Mouse (Mus musculus) kidney, postnatal 0 days (tissue): ENCODE measurements around the gene Zxdc. TPM values are rescaled to one million over a fixed set of nuclear protein-coding genes. Genes with fewer than 3 reads are reported as not detected.
A peak's percentile ranks its signal among the peaks of the same experiment; 100 is the strongest.

Source experiments
- ATAC-seq: fragments of 200-750 bp; cut with Nextera tagmentation; replicated peaks from 2 replicates; pipeline ENCODE4 v1.8.0; 2017; ENCODE audit warnings: low read depth, moderate number of reproducible peaks, moderate TSS enrichment, moderate library complexity; ENCODE audit not compliant: low FRiP score
- DNase-seq: peaks from one replicate; pipeline ENCODE4 v3.0.0-alpha.2; 2016; ENCODE audit warnings: low spot score
- H3K27ac ChIP-seq: fragments of 300-500 bp; sonication (generic); 2 replicates; pipeline ENCODE4 v1.5.1; 2014; ENCODE audit warnings: mild to moderate bottlenecking
- H3K27me3 ChIP-seq: fragments of 300-500 bp; sonication (generic); 2 replicates; pipeline ENCODE4 v1.6.1; 2014; ENCODE audit warnings: low read length, mixed read lengths; ENCODE audit not compliant: insufficient read depth
- H3K36me3 ChIP-seq: fragments of 300-500 bp; sonication (generic); 2 replicates; pipeline ENCODE4 v1.6.1; 2014; ENCODE audit warnings: low read length, mixed read lengths; ENCODE audit not compliant: insufficient read depth
- H3K4me1 ChIP-seq: fragments of 300-500 bp; sonication (generic); replicated peaks from 2 replicates; pipeline ENCODE4 v1.6.1; 2014; ENCODE audit warnings: antibody characterized with exemption, low read length, mixed read lengths; ENCODE audit not compliant: insufficient read depth
- H3K4me2 ChIP-seq: fragments of 300-500 bp; sonication (generic); 2 replicates; pipeline ENCODE4 v1.6.1; 2014; ENCODE audit warnings: mild to moderate bottlenecking, low read length, moderate library complexity, mixed read lengths
- H3K4me3 ChIP-seq: fragments of 300-500 bp; sonication (generic); replicated peaks from 2 replicates; pipeline ENCODE4 v1.5.1; 2014; ENCODE audit warnings: low read depth, low read length
- H3K9ac ChIP-seq: fragments of 300-500 bp; sonication (generic); 2 replicates; pipeline ENCODE4 v1.6.1; 2014; ENCODE audit warnings: low read depth, low read length
- H3K9me3 ChIP-seq: fragments of 300-500 bp; sonication (generic); replicated peaks from 2 replicates; pipeline ENCODE4 v1.6.1; 2016; ENCODE audit warnings: low read length, inconsistent platforms, mixed read lengths
- CTCF ChIP-seq: IDR thresholded peaks from 2 replicates; pipeline ENCODE4 v1.5.1; 2016; ENCODE audit warnings: antibody characterized with exemption, low read depth, mild to moderate bottlenecking, moderate library complexity
- WGBS: fragments of 180-500 bp; shearing (Covaris S2); extraction: QIAGEN DNeasy Blood & Tissue Kit; methylation state at CpG from one replicate; pipeline ENCODE4 v1.1.7; 2014; 5-methylcytosine and 5-hydroxymethylcytosine counted together
- polyA plus RNA-seq: library from polyadenylated mRNA; unstranded; fragments of >200 nt; fragmentation: Nextera tagmentation; extraction: Ambion mirVana; gene quantifications from 2 replicates; pipeline ENCODE4 v1.2.1, GENCODE M21; 2015

Gene Zxdc
- polyA plus RNA-seq, 1 experiment from 2014 or later = 9.1 TPM

GRCm38 (mm10) chr6:90426003-90426402 is 56.7 kb downstream of the Zxdc start:
- H3K27me3 ChIP-seq = peaks cover 6% of the 10 kb centered on the region; the same call in 1 of the 2 replicates
- H3K4me1 ChIP-seq = no peaks in the 10 kb centered on the region
- WGBS = 75% methylated on average over 4 of the region's 4 CpGs
- H3K9me3 ChIP-seq = no peaks in the 10 kb centered on the region
- no peak overlapping the region for H3K4me3 ChIP-seq
- no peak for ATAC-seq
- no peak overlapping the region for H3K27ac ChIP-seq
- TF ChIP-seq CTCF = no peak
- no peak overlapping the region for H3K4me2 ChIP-seq
- H3K36me3 ChIP-seq = no peaks in the 10 kb centered on the region
- no peak overlapping the region for H3K9ac ChIP-seq
- no peak for DNase-seq

- under 1% methylated on average over 31 of the region's 31 CpGs for WGBS
These were observed 59.2 kb downstream of the Zxdc start, which contains the start of gene Cfap100 for GRCm38 (mm10) chr6:90428380-90428974. Gene Cfap100, minus strand, starts transcription at chr6:90428797.

GRCm38 (mm10) chr6:90429911-90430310 is 60.6 kb downstream of the Zxdc start:
- Histone ChIP-seq H3K9ac (no peak overlapping the region), H3K4me3 (no peak overlapping the region), H3K4me1 (no peaks in the 10 kb centered on the region), H3K9me3 (no peaks in the 10 kb centered on the region), H3K27ac (no peak overlapping the region), H3K4me2 (no peak overlapping the region), H3K36me3 (no peaks in the 10 kb centered on the region), H3K27me3 (peaks cover 6% of the 10 kb centered on the region; the same call in 1 of the 2 replicates)
- ATAC-seq (no peak), DNase-seq (no peak)
- no peak for TF ChIP-seq CTCF
- WGBS = 52% methylated on average over 14 of the region's 14 CpGs

More at GRCm38 (mm10) chr6:90428380-90428974, 59.2 kb downstream of the Zxdc start, which contains the start of gene Cfap100:
- Histone ChIP-seq H3K27me3 (peaks cover 6% of the 10 kb centered on the region; the same call in 1 of the 2 replicates), H3K27ac (no peak within 1 kb of the TSS), H3K4me2 (peak within 1 kb of the TSS; percentile 55), H3K4me1 (no peaks in the 10 kb centered on the region), H3K9ac (peak within 1 kb of the TSS; percentile 29; the same call in 1 of the 2 replicates), H3K36me3 (no peaks in the 10 kb centered on the region), H3K4me3 (peak within 1 kb of the TSS; percentile 22), H3K9me3 (no peaks in the 10 kb centered on the region)
- DNase-seq = peak; percentile 79
- ATAC-seq = peak; percentile 79
- peak; percentile 78 for TF ChIP-seq CTCF

- no peak for ATAC-seq
- TF ChIP-seq CTCF = no peak
- 67% methylated on average over 2 of the region's 2 CpGs for WGBS
These were observed 62.2 kb downstream of the Zxdc start for GRCm38 (mm10) chr6:90431487-90431886.

GRCm38 (mm10) chr6:90434687-90435086 is 65.4 kb downstream of the Zxdc start:
- Histone ChIP-seq H3K4me3 (no peak overlapping the region), H3K36me3 (no peaks in the 10 kb centered on the region), H3K4me1 (no peaks in the 10 kb centered on the region), H3K27me3 (no peaks in the 10 kb centered on the region), H3K9me3 (no peaks in the 10 kb centered on the region), H3K9ac (no peak overlapping the region), H3K4me2 (no peak overlapping the region), H3K27ac (no peak overlapping the region)
- 56% methylated on average over 3 of the region's 3 CpGs for WGBS
- DNase-seq = no peak
- TF ChIP-seq CTCF = no peak
- ATAC-seq = peak; percentile 53; the same call in 1 of the 2 replicates

More at GRCm38 (mm10) chr6:90431487-90431886, 62.2 kb downstream of the Zxdc start:
- Histone ChIP-seq H3K9me3 (no peaks in the 10 kb centered on the region), H3K4me3 (no peak overlapping the region), H3K4me2 (no peak overlapping the region), H3K9ac (no peak overlapping the region), H3K4me1 (no peaks in the 10 kb centered on the region), H3K36me3 (no peaks in the 10 kb centered on the region), H3K27me3 (peaks cover 6% of the 10 kb centered on the region; the same call in 1 of the 2 replicates), H3K27ac (no peak overlapping the region)
- DNase-seq = no peak

- WGBS = 14% methylated on average over 11 of the region's 11 CpGs
These were observed 65.9 kb downstream of the Zxdc start for GRCm38 (mm10) chr6:90435195-90435618.

More at GRCm38 (mm10) chr6:90435195-90435618, 65.9 kb downstream of the Zxdc start:
- no peaks in the 10 kb centered on the region for H3K4me1 ChIP-seq
- H3K27ac ChIP-seq = no peak overlapping the region
- no peak overlapping the region for H3K4me3 ChIP-seq
- no peak overlapping the region for H3K9ac ChIP-seq
- no peaks in the 10 kb centered on the region for H3K27me3 ChIP-seq
- ATAC-seq (peak; percentile 85), DNase-seq (peak; percentile 87)
- no peaks in the 10 kb centered on the region for H3K36me3 ChIP-seq
- H3K9me3 ChIP-seq = no peaks in the 10 kb centered on the region
- peak; percentile 83 for TF ChIP-seq CTCF
- no peak overlapping the region for H3K4me2 ChIP-seq
